Mouse (Mus musculus) cerebellum, adult 2 months (tissue): ENCODE data around the gene Cryzl1. TPM values are rescaled to one million over a fixed set of nuclear protein-coding genes. Genes with fewer than 3 reads are reported as not detected.

ENCODE experiments used
- DNase-seq, 2 experiments: peaks; one replicate each; pipeline ENCODE4 v3.0.0; 2021
- H3K27ac ChIP-seq: fragments of 200-500 bp; 2 replicates; pipeline ENCODE4 v1.5.1; 2012; ENCODE audit warnings: low read length, control low read depth, inconsistent platforms; ENCODE audit not compliant: insufficient read depth
- H3K27me3 ChIP-seq: fragments of 200-500 bp; 2 replicates; pipeline ENCODE4 v1.6.1; 2012; ENCODE audit warnings: inconsistent platforms, mild to moderate bottlenecking, low read length, moderate library complexity; ENCODE audit not compliant: control insufficient read depth, insufficient read depth
- H3K4me1 ChIP-seq: fragments of 200-500 bp; 2 replicates; pipeline ENCODE4 v1.6.1; 2011; ENCODE audit warnings: low read length; ENCODE audit not compliant: control insufficient read depth, insufficient read depth
- H3K4me3 ChIP-seq: fragments of 200-500 bp; replicated peaks from 2 replicates; pipeline ENCODE3; 2011; ENCODE audit warnings: mild to moderate bottlenecking, low read depth, low read length, control low read depth; ENCODE audit not compliant: insufficient read depth
- CTCF ChIP-seq: fragments of 200-500 bp; IDR thresholded peaks from 2 replicates; pipeline ENCODE4 v1.5.1; 2011; ENCODE audit warnings: low read depth, mild to moderate bottlenecking, control low read depth, low read length, moderate library complexity, borderline replicate concordance; ENCODE audit not compliant: insufficient read depth
- POLR2A ChIP-seq: fragments of 200-500 bp; IDR thresholded peaks from 2 replicates; pipeline ENCODE4 v1.6.1; 2011; ENCODE audit warnings: low read length, control low read depth, borderline replicate concordance; ENCODE audit not compliant: insufficient read depth
- WGBS: fragments of 180-500 bp; shearing (Covaris S2); methylation state at CpG from one replicate; pipeline ENCODE4 v1.1.7; 2018; 5-methylcytosine and 5-hydroxymethylcytosine counted together
- polyA plus RNA-seq: library from polyadenylated mRNA; depleted of rRNA; stranded (reverse); fragments of >200 nt; gene quantifications from 2 replicates; pipeline ENCODE4 v1.2.3, GENCODE M21; 2012

Gene Cryzl1
- polyA plus RNA-seq, 1 experiment = 104 TPM

GRCm38 (mm10) chr16:91765816-91766210, 37.0 kb upstream of the Cryzl1 start:
- TF ChIP-seq CTCF (no peak), POLR2A (no peak)
- Histone ChIP-seq H3K27ac (no peak overlapping the region), H3K4me1 (peaks cover 53% of the 10 kb centered on the region), H3K27me3 (no peaks in the 10 kb centered on the region), H3K4me3 (no peak overlapping the region)
- 28% methylated on average over 15 of the region's 15 CpGs for WGBS
- DNase-seq = peak in 1 of 2 experiments; percentile 49

GRCm38 (mm10) chr16:91765121-91765815, 36.5 kb upstream of the Cryzl1 start:
- no peak for DNase-seq
- Histone ChIP-seq H3K4me3 (no peak overlapping the region), H3K27ac (no peak overlapping the region), H3K27me3 (no peaks in the 10 kb centered on the region), H3K4me1 (peaks cover 56% of the 10 kb centered on the region)
- WGBS = 92% methylated on average over 15 of the region's 15 CpGs
- TF ChIP-seq POLR2A (no peak), CTCF (no peak)

GRCm38 (mm10) chr16:91764414-91764813, 35.6 kb upstream of the Cryzl1 start:
- no peak for TF ChIP-seq POLR2A
- no peak for TF ChIP-seq CTCF
- 71% methylated on average over 6 of the region's 6 CpGs for WGBS
- DNase-seq = no peak
- H3K4me3 ChIP-seq = no peak overlapping the region
- H3K27me3 ChIP-seq = no peaks in the 10 kb centered on the region
- H3K27ac ChIP-seq = peak overlapping the region; percentile 33; the same call in 1 of the 2 replicates
- H3K4me1 ChIP-seq = peaks cover 54% of the 10 kb centered on the region

GRCm38 (mm10) chr16:91763975-91764374, 35.2 kb upstream of the Cryzl1 start:
- DNase-seq = no peak
- Histone ChIP-seq H3K4me1 (peaks cover 53% of the 10 kb centered on the region), H3K4me3 (no peak overlapping the region), H3K27ac (no peak overlapping the region), H3K27me3 (no peaks in the 10 kb centered on the region)
- WGBS = 63% methylated on average over 6 of the region's 6 CpGs
- no peak for TF ChIP-seq CTCF
- no peak for TF ChIP-seq POLR2A

- H3K4me1 ChIP-seq = peaks cover 45% of the 10 kb centered on the region
- H3K4me3 ChIP-seq = no peak overlapping the region
- H3K27me3 ChIP-seq = no peaks in the 10 kb centered on the region
- TF ChIP-seq POLR2A (no peak), CTCF (no peak)
- 40% methylated on average over 7 of the region's 7 CpGs for WGBS
- no peak overlapping the region for H3K27ac ChIP-seq
- DNase-seq = peak; percentile 18 to 60
Observed at GRCm38 (mm10) chr16:91762476-91762875, 33.7 kb upstream of the Cryzl1 start.

- Histone ChIP-seq H3K4me1 (peaks cover 41% of the 10 kb centered on the region), H3K27me3 (no peaks in the 10 kb centered on the region), H3K4me3 (no peak overlapping the region), H3K27ac (no peak overlapping the region)
- DNase-seq = peak in 1 of 2 experiments; percentile 4
- TF ChIP-seq CTCF (no peak), POLR2A (no peak)
- WGBS = 23% methylated on average over 3 of the region's 3 CpGs
Observed at GRCm38 (mm10) chr16:91761761-91762160, 33.0 kb upstream of the Cryzl1 start.

- Histone ChIP-seq H3K27ac (no peak overlapping the region), H3K4me3 (no peak overlapping the region), H3K27me3 (no peaks in the 10 kb centered on the region), H3K4me1 (peaks cover 35% of the 10 kb centered on the region)
- no peak for DNase-seq
- TF ChIP-seq CTCF = no peak
- no peak for TF ChIP-seq POLR2A
- WGBS = 65% methylated on average over 9 of the region's 9 CpGs
Observed at GRCm38 (mm10) chr16:91761202-91761601, 32.4 kb upstream of the Cryzl1 start.

- no peak overlapping the region for H3K4me3 ChIP-seq
- 79% methylated on average over 6 of the region's 6 CpGs for WGBS
- TF ChIP-seq POLR2A = no peak
- TF ChIP-seq CTCF = no peak
- peaks cover 8% of the 10 kb centered on the region for H3K4me1 ChIP-seq
- DNase-seq = no peak
- no peaks in the 10 kb centered on the region for H3K27me3 ChIP-seq
- no peak overlapping the region for H3K27ac ChIP-seq
Observed at GRCm38 (mm10) chr16:91754957-91755356, 26.2 kb upstream of the Cryzl1 start.
